Mouse (Mus musculus) intestine, embryonic 16.5 days (tissue): ENCODE data around the gene Cd274. TPM values are rescaled to one million over a fixed set of nuclear protein-coding genes. Genes with fewer than 3 reads are reported as not detected.

Source experiments
- ATAC-seq: fragments of 200-750 bp; cut with Nextera tagmentation; 2 replicates; pipeline ENCODE4 v1.8.0; 2017; ENCODE audit warnings: moderate TSS enrichment, moderate library complexity
- H3K27ac ChIP-seq: fragments of 300-500 bp; sonication (generic); 2 replicates; pipeline ENCODE4 v1.5.1; 2014; ENCODE audit warnings: mild to moderate bottlenecking, low read length
- H3K27me3 ChIP-seq: fragments of 300-500 bp; sonication (generic); replicated peaks from 2 replicates; pipeline ENCODE4 v1.6.1; 2014; ENCODE audit warnings: low read length, control low read depth, mixed read lengths; ENCODE audit not compliant: control insufficient read depth, insufficient read depth
- H3K36me3 ChIP-seq: fragments of 300-500 bp; sonication (generic); 2 replicates; pipeline ENCODE4 v1.6.1; 2014; ENCODE audit warnings: low read length, control low read depth; ENCODE audit not compliant: control insufficient read depth, insufficient read depth
- H3K4me1 ChIP-seq: fragments of 300-500 bp; sonication (generic); 2 replicates; pipeline ENCODE4 v1.6.1; 2014; ENCODE audit warnings: low read length, control low read depth, mixed read lengths; ENCODE audit not compliant: control insufficient read depth, insufficient read depth
- H3K4me2 ChIP-seq: fragments of 300-500 bp; sonication (generic); 2 replicates; pipeline ENCODE4 v1.6.1; 2014; ENCODE audit warnings: low read depth, low read length, control low read depth
- H3K4me3 ChIP-seq: fragments of 300-500 bp; sonication (generic); 2 replicates; pipeline ENCODE4 v1.5.1; 2014; ENCODE audit warnings: mild to moderate bottlenecking, low read length
- H3K9ac ChIP-seq: fragments of 300-500 bp; sonication (generic); 2 replicates; pipeline ENCODE4 v1.6.1; 2014; ENCODE audit warnings: low read depth, low read length
- H3K9me3 ChIP-seq: fragments of 300-500 bp; sonication (generic); 2 replicates; pipeline ENCODE4 v1.6.1; 2016; ENCODE audit warnings: low read length, control low read depth; ENCODE audit not compliant: control insufficient read depth
- WGBS: fragments of 180-500 bp; shearing (Covaris S2); extraction: QIAGEN DNeasy Blood & Tissue Kit; methylation state at CpG from one replicate; pipeline ENCODE4 v1.1.7; 2014; 5-methylcytosine and 5-hydroxymethylcytosine counted together
- polyA plus RNA-seq: library from polyadenylated mRNA; unstranded; fragments of >200 nt; fragmentation: Nextera tagmentation; extraction: Ambion mirVana; gene quantifications from 2 replicates; pipeline ENCODE4 v1.2.1, GENCODE M21; 2015

The Cd274 gene
- polyA plus RNA-seq, 1 experiment from 2014 or later: 0.51 TPM

GRCm38 (mm10) chr19:29416393-29416902 is 49.2 kb downstream of the Cd274 start:
- Histone ChIP-seq H3K27me3 (no peaks in the 10 kb centered on the region), H3K27ac (no peak overlapping the region), H3K36me3 (no peaks in the 10 kb centered on the region), H3K4me2 (no peak overlapping the region), H3K9me3 (no peaks in the 10 kb centered on the region), H3K4me3 (no peak overlapping the region), H3K4me1 (peaks cover 3% of the 10 kb centered on the region; the same call in 1 of the 2 replicates), H3K9ac (no peak overlapping the region)
- 49% methylated on average over 3 of the region's 3 CpGs for WGBS
- ATAC-seq: peak; percentile 74

GRCm38 (mm10) chr19:29417188-29417587 is 49.9 kb downstream of the Cd274 start:
- WGBS: 82% methylated on average over 2 of the region's 2 CpGs
- no peak for ATAC-seq
- no peaks in the 10 kb centered on the region for H3K36me3 ChIP-seq

GRCm38 (mm10) chr19:29417894-29418293 is 50.6 kb downstream of the Cd274 start:
- H3K36me3 ChIP-seq: no peaks in the 10 kb centered on the region
- H3K27me3 ChIP-seq: no peaks in the 10 kb centered on the region
- no peak overlapping the region for H3K4me3 ChIP-seq
- no peaks in the 10 kb centered on the region for H3K9me3 ChIP-seq
- no peak for ATAC-seq
- no peak overlapping the region for H3K27ac ChIP-seq
- peaks cover 3% of the 10 kb centered on the region; the same call in 1 of the 2 replicates for H3K4me1 ChIP-seq
- H3K9ac ChIP-seq: no peak overlapping the region
- 61% methylated on average over 2 of the region's 2 CpGs for WGBS
- H3K4me2 ChIP-seq: no peak overlapping the region

More at GRCm38 (mm10) chr19:29417188-29417587, 49.9 kb downstream of the Cd274 start:
- Histone ChIP-seq H3K9ac (no peak overlapping the region), H3K4me1 (peaks cover 3% of the 10 kb centered on the region; the same call in 1 of the 2 replicates), H3K4me2 (no peak overlapping the region), H3K27me3 (no peaks in the 10 kb centered on the region), H3K27ac (no peak overlapping the region), H3K4me3 (no peak overlapping the region), H3K9me3 (no peaks in the 10 kb centered on the region)

DNA sequence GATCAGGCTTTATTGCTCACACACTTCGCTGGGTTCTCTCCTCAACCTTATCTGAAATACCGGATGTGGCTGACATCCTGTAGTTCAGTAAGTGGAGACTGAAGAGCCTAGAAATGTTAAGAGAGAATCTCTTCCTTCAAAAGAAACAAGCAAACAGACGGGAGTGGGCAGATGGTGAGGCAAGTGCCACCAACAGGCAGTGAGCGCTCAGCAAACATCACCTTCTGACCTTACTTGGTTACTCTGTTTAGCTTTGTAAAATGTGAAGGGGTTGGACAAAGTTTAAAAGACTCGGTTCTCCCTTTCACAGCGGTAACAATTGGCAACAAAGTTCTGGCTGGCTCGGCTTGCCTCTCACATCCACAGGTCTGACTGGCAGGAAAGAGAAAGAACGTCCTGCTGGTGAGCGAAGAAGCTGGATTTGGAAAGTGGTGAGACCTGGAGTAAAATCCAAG is 51.4 kb downstream of the Cd274 start:
- H3K36me3 ChIP-seq: no peaks in the 10 kb centered on the region
- 0 out of 2 replicates have a peak overlapping the region, but pooled peaks have one; percentile 38 for H3K27ac ChIP-seq
- 29% methylated on average over 9 of the region's 9 CpGs for WGBS
- no peaks in the 10 kb centered on the region for H3K9me3 ChIP-seq
- H3K9ac ChIP-seq: no peak overlapping the region
- no peak overlapping the region for H3K4me2 ChIP-seq
- H3K27me3 ChIP-seq: no peaks in the 10 kb centered on the region
- no peak overlapping the region for H3K4me3 ChIP-seq
- H3K4me1 ChIP-seq: peaks cover 3% of the 10 kb centered on the region; the same call in 1 of the 2 replicates
- ATAC-seq: 0 out of 2 replicates have a peak, but pooled peaks have one; percentile 9

- H3K9ac ChIP-seq: no peak overlapping the region
- peaks cover 3% of the 10 kb centered on the region; the same call in 1 of the 2 replicates for H3K4me1 ChIP-seq
- no peaks in the 10 kb centered on the region for H3K9me3 ChIP-seq
- 49% methylated on average over 3 of the region's 3 CpGs for WGBS
- no peaks in the 10 kb centered on the region for H3K27me3 ChIP-seq
- no peak overlapping the region for H3K27ac ChIP-seq
- ATAC-seq: no peak
- H3K4me3 ChIP-seq: no peak overlapping the region
- no peaks in the 10 kb centered on the region for H3K36me3 ChIP-seq
- no peak overlapping the region for H3K4me2 ChIP-seq
These were observed 52.3 kb downstream of the Cd274 start for GRCm38 (mm10) chr19:29419506-29419905.

- ATAC-seq: no peak
- no peaks in the 10 kb centered on the region for H3K9me3 ChIP-seq
- no peak overlapping the region for H3K9ac ChIP-seq
- no peak overlapping the region for H3K4me2 ChIP-seq
- H3K27me3 ChIP-seq: no peaks in the 10 kb centered on the region
- no peak overlapping the region for H3K27ac ChIP-seq
- no peak overlapping the region for H3K4me3 ChIP-seq
- H3K36me3 ChIP-seq: no peaks in the 10 kb centered on the region
- H3K4me1 ChIP-seq: peaks cover 3% of the 10 kb centered on the region; the same call in 1 of the 2 replicates
These were observed 52.7 kb downstream of the Cd274 start for GRCm38 (mm10) chr19:29419946-29420345.

DNA sequence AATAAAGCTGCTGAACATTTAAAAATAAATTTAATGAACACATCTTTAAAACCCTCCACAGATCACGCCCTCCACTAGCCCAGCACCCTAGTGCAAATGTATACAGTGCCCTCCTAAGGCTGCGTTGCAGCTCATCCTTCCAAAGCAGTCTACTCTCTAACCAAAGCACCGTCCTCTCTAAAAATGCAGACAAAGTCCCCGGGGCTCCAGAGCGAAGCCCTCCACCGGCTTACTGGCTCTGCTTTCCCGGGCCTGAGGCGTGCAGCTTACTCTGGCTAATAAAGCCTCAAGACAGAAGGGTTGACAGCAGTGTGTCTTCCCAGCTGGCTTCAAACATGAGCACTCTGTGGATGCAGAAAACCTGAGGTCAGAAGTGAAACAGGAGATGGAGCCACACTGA is 53.1 kb downstream of the Cd274 start:
- Histone ChIP-seq H3K4me3 (no peak overlapping the region), H3K36me3 (no peaks in the 10 kb centered on the region), H3K4me1 (peaks cover 3% of the 10 kb centered on the region; the same call in 1 of the 2 replicates), H3K27ac (no peak overlapping the region), H3K4me2 (no peak overlapping the region), H3K9me3 (no peaks in the 10 kb centered on the region), H3K9ac (no peak overlapping the region), H3K27me3 (no peaks in the 10 kb centered on the region)
- ATAC-seq: no peak
- WGBS: 78% methylated on average over 8 of the region's 8 CpGs

- WGBS: 87% methylated on average over 16 of the region's 16 CpGs
- Histone ChIP-seq H3K4me3 (no peak overlapping the region), H3K9me3 (no peaks in the 10 kb centered on the region), H3K9ac (no peak overlapping the region), H3K4me1 (no peaks in the 10 kb centered on the region), H3K27ac (no peak overlapping the region), H3K27me3 (no peaks in the 10 kb centered on the region), H3K36me3 (no peaks in the 10 kb centered on the region), H3K4me2 (no peak overlapping the region)
- no peak for ATAC-seq
These were observed 54.9 kb downstream of the Cd274 start for GRCm38 (mm10) chr19:29422013-29422645.

DNA sequence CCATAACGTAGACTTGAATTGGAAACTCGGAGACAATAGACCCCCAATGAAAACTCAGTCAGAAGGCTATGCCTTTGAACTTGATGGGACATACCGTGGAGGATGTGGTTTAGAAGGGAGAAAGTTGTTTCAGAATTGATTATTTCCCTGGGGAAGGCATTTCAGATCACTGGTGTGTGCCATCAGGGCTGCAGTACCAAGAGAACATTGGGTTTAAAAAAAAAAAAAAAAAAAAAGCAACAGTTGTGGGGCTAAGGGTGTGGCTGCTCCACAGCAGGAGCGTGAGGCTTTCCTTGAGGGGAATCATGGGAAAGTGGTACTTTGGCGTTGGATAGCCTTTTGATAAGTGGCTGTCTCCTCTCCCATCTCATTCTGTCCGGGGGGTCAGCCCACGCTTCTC is 55.5 kb downstream of the Cd274 start:
- no peaks in the 10 kb centered on the region for H3K4me1 ChIP-seq
- H3K27ac ChIP-seq: no peak overlapping the region
- H3K4me2 ChIP-seq: no peak overlapping the region
- 84% methylated on average over 7 of the region's 7 CpGs for WGBS
- no peaks in the 10 kb centered on the region for H3K36me3 ChIP-seq
- ATAC-seq: no peak
- no peaks in the 10 kb centered on the region for H3K27me3 ChIP-seq
- H3K9me3 ChIP-seq: no peaks in the 10 kb centered on the region
- H3K9ac ChIP-seq: no peak overlapping the region
- no peak overlapping the region for H3K4me3 ChIP-seq
